Mouse (Mus musculus): ENCODE results near the gene Gm21860. TPM values are rescaled to one million over a fixed set of nuclear protein-coding genes. Genes with fewer than 3 reads are reported as not detected.
A peak's percentile ranks its signal among the peaks of the same experiment; 100 is the strongest.
"Not testable (repeated sequence)": the region's sequence is repeated elsewhere in the genome, so short reads cannot be mapped to it uniquely, and the experiment has no call there.

The Gm21860 gene
- total and polyA plus RNA-seq, 3 experiments, result not detected

- H3K27ac ChIP-seq (ENCODE audit: insufficient read depth, low read depth); H3K79me2 ChIP-seq (replicated peaks; ENCODE audit: control insufficient read depth, extremely low read depth, insufficient read depth, poor library complexity, severe bottlenecking); H3K4me3 ChIP-seq (replicated peaks in 1 of 3; ENCODE audit: low read depth in 2 of 3, low read length in 2 of 3, poor library complexity in 1 of 3); H3K27me3 ChIP-seq (replicated peaks); in situ Hi-C loops (cut with MboI; ENCODE audit: low pct_ligation_motif_present, low pct_unique_long_range_greater_than_20kb, low sequenced_read_pairs); dilution Hi-C loops (cut with MboI; ENCODE audit: extremely low pct_ligation_motif_present, extremely low pct_unique_long_range_greater_than_20kb, low sequenced_read_pairs); H3K4me2 ChIP-seq (ENCODE audit: insufficient read depth, low read depth, poor library complexity, severe bottlenecking); H3K4me1 ChIP-seq (ENCODE audit: control insufficient read depth in 1 of 2, insufficient read depth in 2 of 2); H3K9ac ChIP-seq (ENCODE audit: insufficient read depth, low read depth): not testable (repeated sequence)
- peaks cover 29 to 43% of the 10 kb centered on the region in 2 experiments for H3K36me3 ChIP-seq (replicated peaks in 1 of 2; ENCODE audit: control insufficient read depth in 1 of 2, insufficient read depth in 1 of 2, low read length in 1 of 2)
- peaks cover 41% of the 10 kb centered on the region for H3K9me3 ChIP-seq (replicated peaks; ENCODE audit: low read length)
- peak; percentile 43 for DNase-seq (ENCODE audit: extremely low read depth)
These were observed 18.2 kb downstream of the Gm21860 start for GRCm38 (mm10) chrY:90736217-90737000.

DNA sequence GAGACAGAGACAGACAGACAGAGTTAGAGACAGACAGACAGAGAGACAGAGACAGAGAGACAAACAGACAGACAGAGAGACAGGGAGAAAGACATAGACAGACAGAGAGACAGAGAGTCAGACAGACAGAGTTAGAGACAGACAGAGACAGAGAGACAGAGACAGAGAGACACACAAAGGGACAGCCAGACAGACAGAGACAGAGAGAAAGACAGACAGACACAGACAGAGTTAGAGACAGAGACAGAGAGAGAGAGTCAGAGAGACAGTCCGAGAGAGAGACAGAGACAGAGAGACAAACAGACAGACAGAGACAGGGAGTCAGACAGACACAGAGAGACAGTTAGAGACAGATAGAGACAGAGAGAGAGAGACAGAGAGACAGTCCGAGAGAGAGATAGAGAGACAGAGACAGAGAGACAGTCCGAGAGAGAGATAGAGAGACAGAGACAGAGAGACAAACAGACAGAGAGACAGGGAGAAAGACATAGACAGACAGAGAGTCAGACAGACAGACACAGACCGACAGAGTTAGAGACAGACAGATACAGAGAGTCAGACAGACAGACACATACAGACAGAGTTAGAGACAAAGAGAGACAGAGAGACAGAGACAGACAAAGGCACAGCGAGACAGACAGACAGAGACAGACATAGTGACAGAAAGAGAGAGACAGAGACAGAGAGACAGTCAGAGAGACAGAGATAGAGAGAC, 19.3 kb downstream of the Gm21860 start:
- in situ Hi-C loops (cut with MboI; ENCODE audit: low pct_ligation_motif_present, low pct_unique_long_range_greater_than_20kb, low sequenced_read_pairs), result not testable (repeated sequence)
- peak; percentile 52 for DNase-seq (ENCODE audit: extremely low read depth)

DNA sequence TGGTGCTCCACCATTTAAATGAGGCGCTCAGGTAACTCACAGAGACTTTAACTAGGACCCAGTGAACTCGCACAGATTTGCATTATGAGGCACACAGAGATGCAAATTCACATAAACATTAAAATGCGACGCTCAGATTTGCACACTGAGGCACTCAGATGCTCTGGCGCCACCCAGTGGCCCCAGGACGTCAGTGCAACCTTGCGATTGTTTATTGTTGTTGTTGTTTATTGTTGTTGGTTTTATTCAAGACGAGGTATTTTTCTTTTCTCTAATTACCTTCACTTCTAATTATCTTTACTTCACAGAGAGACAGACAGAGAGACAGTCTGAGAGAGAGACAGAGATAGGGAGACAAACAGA, 20.3 kb downstream of the Gm21860 start:
- in situ Hi-C loops (cut with MboI; ENCODE audit: low pct_ligation_motif_present, low pct_unique_long_range_greater_than_20kb, low sequenced_read_pairs); H3K9ac ChIP-seq (ENCODE audit: insufficient read depth, low read depth); H3K27me3 ChIP-seq (replicated peaks); H3K4me3 ChIP-seq (replicated peaks in 1 of 3; ENCODE audit: low read depth in 2 of 3, low read length in 2 of 3, poor library complexity in 1 of 3); H3K79me2 ChIP-seq (replicated peaks; ENCODE audit: control insufficient read depth, extremely low read depth, insufficient read depth, poor library complexity, severe bottlenecking); H3K4me2 ChIP-seq (ENCODE audit: insufficient read depth, low read depth, poor library complexity, severe bottlenecking); H3K27ac ChIP-seq (ENCODE audit: insufficient read depth, low read depth); dilution Hi-C loops (cut with MboI; ENCODE audit: extremely low pct_ligation_motif_present, extremely low pct_unique_long_range_greater_than_20kb, low sequenced_read_pairs); H3K4me1 ChIP-seq (ENCODE audit: control insufficient read depth in 1 of 2, insufficient read depth in 2 of 2): not testable (repeated sequence)
- H3K9me3 ChIP-seq (replicated peaks; ENCODE audit: low read length), result peaks cover 27% of the 10 kb centered on the region
- DNase-seq (ENCODE audit: extremely low read depth), result peak; percentile 97
- peaks cover 19 to 27% of the 10 kb centered on the region in 2 experiments for H3K36me3 ChIP-seq (replicated peaks in 1 of 2; ENCODE audit: control insufficient read depth in 1 of 2, insufficient read depth in 1 of 2, low read length in 1 of 2)

More for the DNA sequence above, 19.3 kb downstream of the Gm21860 start:
- H3K27ac ChIP-seq (ENCODE audit: insufficient read depth, low read depth); H3K4me1 ChIP-seq (ENCODE audit: control insufficient read depth in 1 of 2, insufficient read depth in 2 of 2); dilution Hi-C loops (cut with MboI; ENCODE audit: extremely low pct_ligation_motif_present, extremely low pct_unique_long_range_greater_than_20kb, low sequenced_read_pairs); H3K4me2 ChIP-seq (ENCODE audit: insufficient read depth, low read depth, poor library complexity, severe bottlenecking); H3K9ac ChIP-seq (ENCODE audit: insufficient read depth, low read depth); H3K4me3 ChIP-seq (replicated peaks in 1 of 3; ENCODE audit: low read depth in 2 of 3, low read length in 2 of 3, poor library complexity in 1 of 3); H3K79me2 ChIP-seq (replicated peaks; ENCODE audit: control insufficient read depth, extremely low read depth, insufficient read depth, poor library complexity, severe bottlenecking); H3K27me3 ChIP-seq (replicated peaks): not testable (repeated sequence)
- Histone ChIP-seq H3K36me3 (replicated peaks in 1 of 2; ENCODE audit: control insufficient read depth in 1 of 2, insufficient read depth in 1 of 2, low read length in 1 of 2) (peaks cover 26 to 37% of the 10 kb centered on the region in 2 experiments), H3K9me3 (replicated peaks; ENCODE audit: low read length) (peaks cover 37% of the 10 kb centered on the region)

GRCm38 (mm10) chrY:90733656-90734333, 20.8 kb downstream of the Gm21860 start:
- H3K4me2 ChIP-seq (ENCODE audit: insufficient read depth, low read depth, poor library complexity, severe bottlenecking); in situ Hi-C loops (cut with MboI; ENCODE audit: low pct_ligation_motif_present, low pct_unique_long_range_greater_than_20kb, low sequenced_read_pairs); H3K27ac ChIP-seq (ENCODE audit: insufficient read depth, low read depth); H3K79me2 ChIP-seq (replicated peaks; ENCODE audit: control insufficient read depth, extremely low read depth, insufficient read depth, poor library complexity, severe bottlenecking); H3K4me1 ChIP-seq (ENCODE audit: control insufficient read depth in 1 of 2, insufficient read depth in 2 of 2); H3K27me3 ChIP-seq (replicated peaks); H3K9ac ChIP-seq (ENCODE audit: insufficient read depth, low read depth); dilution Hi-C loops (cut with MboI; ENCODE audit: extremely low pct_ligation_motif_present, extremely low pct_unique_long_range_greater_than_20kb, low sequenced_read_pairs); H3K4me3 ChIP-seq (replicated peaks in 1 of 3; ENCODE audit: low read depth in 2 of 3, low read length in 2 of 3, poor library complexity in 1 of 3): not testable (repeated sequence)
- H3K9me3 ChIP-seq (replicated peaks; ENCODE audit: low read length), result peaks cover 22% of the 10 kb centered on the region
- peak; percentile 49 for DNase-seq (ENCODE audit: extremely low read depth)
- H3K36me3 ChIP-seq (replicated peaks in 1 of 2; ENCODE audit: control insufficient read depth in 1 of 2, insufficient read depth in 1 of 2, low read length in 1 of 2), result peaks cover 13 to 21% of the 10 kb centered on the region in 2 experiments

DNA sequence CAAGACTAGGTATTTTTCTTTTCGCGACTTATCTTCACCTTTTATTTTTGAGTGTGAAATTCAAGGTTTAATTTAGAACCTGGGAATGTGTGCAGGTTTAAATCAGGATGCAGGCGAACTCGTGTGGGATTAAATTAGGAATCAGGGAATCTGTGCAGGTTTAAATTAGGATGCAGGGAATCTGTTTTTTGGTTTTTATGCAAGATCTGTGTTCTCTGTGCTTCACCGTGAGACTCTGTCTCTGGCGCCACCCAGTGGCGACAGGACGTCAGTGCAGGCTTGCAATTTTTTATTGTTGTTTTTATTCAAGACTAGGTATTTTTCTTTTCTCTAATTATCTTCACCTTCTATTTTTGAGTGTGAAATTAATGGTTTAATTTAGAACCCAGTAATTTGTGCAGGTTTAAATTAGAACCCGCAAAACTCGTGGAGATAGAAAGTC, 22.5 kb downstream of the Gm21860 start:
- H3K27me3 ChIP-seq (replicated peaks); in situ Hi-C loops (cut with MboI; ENCODE audit: low pct_ligation_motif_present, low pct_unique_long_range_greater_than_20kb, low sequenced_read_pairs); dilution Hi-C loops (cut with MboI; ENCODE audit: extremely low pct_ligation_motif_present, extremely low pct_unique_long_range_greater_than_20kb, low sequenced_read_pairs): not testable (repeated sequence)

DNA sequence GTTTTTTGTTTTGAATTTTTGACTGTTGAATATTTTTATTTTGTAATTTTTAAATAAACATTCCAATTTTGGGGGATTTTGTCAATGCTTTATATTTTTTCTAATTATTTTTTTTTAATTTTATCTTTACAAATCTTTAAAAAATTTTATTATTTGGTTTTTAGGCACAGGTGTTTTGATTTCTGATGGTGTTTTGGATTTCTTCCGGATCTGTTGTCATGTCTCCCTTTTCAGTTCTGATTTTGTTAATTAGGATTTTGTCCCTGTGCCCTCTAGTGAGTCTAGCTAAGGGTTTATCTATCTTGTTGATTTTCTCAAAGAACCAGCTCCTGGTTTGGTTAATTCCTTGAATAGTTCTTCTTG, 23.0 kb downstream of the Gm21860 start:
- in situ Hi-C loops (cut with MboI; ENCODE audit: low pct_ligation_motif_present, low pct_unique_long_range_greater_than_20kb, low sequenced_read_pairs); dilution Hi-C loops (cut with MboI; ENCODE audit: extremely low pct_ligation_motif_present, extremely low pct_unique_long_range_greater_than_20kb, low sequenced_read_pairs): not testable (repeated sequence)

More for the DNA sequence above, 22.5 kb downstream of the Gm21860 start:
- Histone ChIP-seq H3K27ac (ENCODE audit: insufficient read depth, low read depth) (peak overlapping the region; percentile 2; the same call in 1 of the 2 replicates), H3K36me3 (replicated peaks in 1 of 2; ENCODE audit: control insufficient read depth in 1 of 2, insufficient read depth in 1 of 2, low read length in 1 of 2) (peaks cover 10 to 15% of the 10 kb centered on the region in 2 experiments), H3K4me2 (ENCODE audit: insufficient read depth, low read depth, poor library complexity, severe bottlenecking) (peak overlapping the region; percentile 38), H3K9me3 (replicated peaks; ENCODE audit: low read length) (peaks cover 16% of the 10 kb centered on the region)
- peak; percentile 86 for DNase-seq (ENCODE audit: extremely low read depth)
- H3K4me3 ChIP-seq (replicated peaks in 1 of 3; ENCODE audit: low read depth in 2 of 3, low read length in 2 of 3, poor library complexity in 1 of 3); H3K79me2 ChIP-seq (replicated peaks; ENCODE audit: control insufficient read depth, extremely low read depth, insufficient read depth, poor library complexity, severe bottlenecking); H3K9ac ChIP-seq (ENCODE audit: insufficient read depth, low read depth); H3K4me1 ChIP-seq (ENCODE audit: control insufficient read depth in 1 of 2, insufficient read depth in 2 of 2): not testable (repeated sequence)

More for the DNA sequence above, 23.0 kb downstream of the Gm21860 start:
- H3K27ac ChIP-seq (ENCODE audit: insufficient read depth, low read depth); H3K79me2 ChIP-seq (replicated peaks; ENCODE audit: control insufficient read depth, extremely low read depth, insufficient read depth, poor library complexity, severe bottlenecking); H3K9ac ChIP-seq (ENCODE audit: insufficient read depth, low read depth); H3K4me2 ChIP-seq (ENCODE audit: insufficient read depth, low read depth, poor library complexity, severe bottlenecking); H3K4me1 ChIP-seq (ENCODE audit: control insufficient read depth in 1 of 2, insufficient read depth in 2 of 2); H3K27me3 ChIP-seq (replicated peaks); H3K4me3 ChIP-seq (replicated peaks in 1 of 3; ENCODE audit: low read depth in 2 of 3, low read length in 2 of 3, poor library complexity in 1 of 3): not testable (repeated sequence)
- peak; percentile 31 for DNase-seq (ENCODE audit: extremely low read depth)
- H3K36me3 ChIP-seq (replicated peaks in 1 of 2; ENCODE audit: control insufficient read depth in 1 of 2, insufficient read depth in 1 of 2, low read length in 1 of 2), result peaks cover 10 to 16% of the 10 kb centered on the region in 2 experiments
- peaks cover 16% of the 10 kb centered on the region for H3K9me3 ChIP-seq (replicated peaks; ENCODE audit: low read length)
